Mouse (Mus musculus) intestine, embryonic 15.5 days (tissue): ENCODE measurements at regions not wholly inside any gene's neighbourhood (a gene's known extent, or its start where the extent isn't known, plus 50 kb on each side); places are given as distances from the start of the nearest gene placed in this dataset.

Experiments
- ATAC-seq: fragments of 200-750 bp; cut with Nextera tagmentation; 2 replicates; pipeline ENCODE4 v1.8.0; 2017; ENCODE audit warnings: moderate TSS enrichment, moderate library complexity
- H3K27ac ChIP-seq: fragments of 300-500 bp; sonication (generic); 2 replicates; pipeline ENCODE4 v1.5.1; 2015; ENCODE audit warnings: mild to moderate bottlenecking, inconsistent platforms
- H3K27me3 ChIP-seq: fragments of 300-500 bp; sonication (generic); replicated peaks from 2 replicates; pipeline ENCODE4 v1.6.1; 2015; ENCODE audit warnings: inconsistent platforms
- H3K36me3 ChIP-seq: fragments of 300-500 bp; sonication (generic); 2 replicates; pipeline ENCODE4 v1.6.1; 2015; ENCODE audit warnings: inconsistent platforms
- H3K4me1 ChIP-seq: fragments of 300-500 bp; sonication (generic); replicated peaks from 2 replicates; pipeline ENCODE4 v1.6.1; 2015; ENCODE audit warnings: inconsistent platforms
- H3K4me2 ChIP-seq: fragments of 300-500 bp; sonication (generic); replicated peaks from 2 replicates; pipeline ENCODE4 v1.6.1; 2015; ENCODE audit warnings: mild to moderate bottlenecking, inconsistent platforms
- H3K4me3 ChIP-seq: fragments of 300-500 bp; sonication (generic); replicated peaks from 2 replicates; pipeline ENCODE4 v1.5.1; 2015; ENCODE audit warnings: inconsistent platforms
- H3K9ac ChIP-seq: fragments of 300-500 bp; sonication (generic); 2 replicates; pipeline ENCODE4 v1.6.1; 2015; ENCODE audit warnings: inconsistent platforms
- H3K9me3 ChIP-seq: fragments of 300-500 bp; sonication (generic); 2 replicates; pipeline ENCODE4 v1.6.1; 2016; ENCODE audit warnings: inconsistent platforms

GRCm38 (mm10) chr17:54154536-54154935 lies 144.3 kb downstream of the Slc5a7 start:
- no peaks in the 10 kb centered on the region for H3K9me3 ChIP-seq
- H3K27me3 ChIP-seq, result no peaks in the 10 kb centered on the region
- H3K9ac ChIP-seq, result no peak overlapping the region
- no peaks in the 10 kb centered on the region for H3K4me1 ChIP-seq
- H3K36me3 ChIP-seq, result no peaks in the 10 kb centered on the region
- no peak overlapping the region for H3K4me3 ChIP-seq
- ATAC-seq, result no peak
- no peak overlapping the region for H3K4me2 ChIP-seq
- H3K27ac ChIP-seq, result no peak overlapping the region
